Mouse (Mus musculus) heart, postnatal 0 days (tissue): ENCODE data around the gene Timp2. TPM values are rescaled to one million over a fixed set of nuclear protein-coding genes. Genes with fewer than 3 reads are reported as not detected.

Experiments used
- ATAC-seq: fragments of 200-750 bp; cut with Nextera tagmentation; 2 replicates; pipeline ENCODE4 v1.8.0; 2017; ENCODE audit warnings: low read depth, moderate number of reproducible peaks, moderate library complexity; ENCODE audit not compliant: insufficient read depth
- DNase-seq: peaks from one replicate; pipeline ENCODE4 v3.0.0-alpha.2; 2016; ENCODE audit warnings: low spot score
- H3K27ac ChIP-seq: fragments of 300-500 bp; sonication (generic); 2 replicates; pipeline ENCODE4 v1.5.1; 2014; ENCODE audit warnings: low read depth, mild to moderate bottlenecking
- H3K27me3 ChIP-seq: fragments of 300-500 bp; sonication (generic); 2 replicates; pipeline ENCODE4 v1.6.1; 2014; ENCODE audit warnings: low read length, mixed read lengths; ENCODE audit not compliant: control insufficient read depth, insufficient read depth
- H3K36me3 ChIP-seq: fragments of 300-500 bp; sonication (generic); replicated peaks from 2 replicates; pipeline ENCODE4 v1.6.1; 2014; ENCODE audit warnings: low read length, mixed read lengths; ENCODE audit not compliant: control insufficient read depth, insufficient read depth
- H3K4me1 ChIP-seq: fragments of 300-500 bp; sonication (generic); 2 replicates; pipeline ENCODE4 v1.6.1; 2014; ENCODE audit warnings: antibody characterized with exemption; ENCODE audit not compliant: control insufficient read depth, insufficient read depth
- H3K4me2 ChIP-seq: fragments of 300-500 bp; sonication (generic); 2 replicates; pipeline ENCODE4 v1.6.1; 2014; ENCODE audit warnings: low read depth, mild to moderate bottlenecking, low read length, moderate library complexity
- H3K4me3 ChIP-seq: fragments of 300-500 bp; sonication (generic); 2 replicates; pipeline ENCODE4 v1.5.1; 2014; ENCODE audit warnings: low read depth, low read length
- H3K9ac ChIP-seq: fragments of 300-500 bp; sonication (generic); replicated peaks from 2 replicates; pipeline ENCODE4 v1.6.1; 2014; ENCODE audit warnings: low read depth, low read length, mixed read lengths
- H3K9me3 ChIP-seq: fragments of 300-500 bp; sonication (generic); replicated peaks from 2 replicates; pipeline ENCODE4 v1.6.1; 2016; ENCODE audit warnings: low read length; ENCODE audit not compliant: control insufficient read depth
- CTCF ChIP-seq: IDR thresholded peaks from 2 replicates; pipeline ENCODE4 v1.5.1; 2016; ENCODE audit warnings: antibody characterized with exemption, control low read depth, low read depth
- EP300 ChIP-seq: IDR thresholded peaks from 2 replicates; pipeline ENCODE4 v1.6.1; 2016; ENCODE audit warnings: antibody characterized with exemption, low read depth
- whole genome bisulfite sequencing: fragments of 180-500 bp; shearing (Covaris S2); extraction: QIAGEN DNeasy Blood & Tissue Kit; methylation state at CpG from one replicate; pipeline ENCODE4 v1.1.7; 2014; 5-methylcytosine and 5-hydroxymethylcytosine counted together
- polyA plus RNA-seq: library from polyadenylated mRNA; unstranded; fragments of >200 nt; fragmentation: Nextera tagmentation; extraction: Ambion mirVana; gene quantifications from 2 replicates; pipeline ENCODE4 v1.2.1, GENCODE M21; 2015
- total RNA-seq: library from RNA; depleted of rRNA; stranded (reverse); fragments of >200 nt; gene quantifications from 2 replicates; pipeline ENCODE4 v1.2.3, GENCODE M21; 2014; ENCODE audit warnings: low replicate concordance

The Timp2 gene
- total and polyA plus RNA-seq, 2 experiments from 2014 or later = 65.5 to 78.5 TPM

- ATAC-seq = no peak
Observed at GRCm38 (mm10) chr11:118366559-118366958, 11.0 kb upstream of the Timp2 start.

DNA sequence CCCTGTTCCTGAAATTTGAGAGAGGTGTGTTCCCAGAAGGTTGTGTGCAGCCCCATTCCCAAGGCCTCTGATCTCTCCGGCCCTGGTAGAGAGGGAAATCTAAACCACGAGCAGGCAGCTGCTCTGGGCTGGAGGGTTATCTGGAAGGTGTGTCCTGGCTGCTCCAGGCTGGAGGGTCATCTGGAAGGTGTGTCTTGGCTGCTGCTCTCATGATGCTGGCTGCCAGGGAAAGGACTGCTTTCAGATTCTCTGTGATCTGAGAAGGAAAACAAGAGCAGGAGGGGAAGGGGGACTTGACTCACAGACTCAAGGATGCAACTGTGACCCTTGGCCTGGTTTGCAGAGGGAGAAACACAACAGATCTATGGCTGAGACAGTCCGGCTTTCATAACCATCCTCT is 10.6 kb upstream of the Timp2 start:
- H3K27ac ChIP-seq = no peak overlapping the region
- H3K9ac ChIP-seq = no peak overlapping the region
- H3K9me3 ChIP-seq = 0 out of 2 replicates have a peak, but pooled peaks cover 4% of the 10 kb centered on the region
- H3K4me1 ChIP-seq = peaks cover 13% of the 10 kb centered on the region
- H3K4me3 ChIP-seq = no peak overlapping the region
- DNase-seq (no peak), ATAC-seq (no peak)
- no peaks in the 10 kb centered on the region for H3K36me3 ChIP-seq
- 43% methylated on average over 3 of the region's 3 CpGs for WGBS
- H3K27me3 ChIP-seq = no peaks in the 10 kb centered on the region
- TF ChIP-seq CTCF = no peak
- no peak for TF ChIP-seq EP300
- H3K4me2 ChIP-seq = no peak overlapping the region

More at GRCm38 (mm10) chr11:118366559-118366958, 11.0 kb upstream of the Timp2 start:
- H3K27ac ChIP-seq = no peak overlapping the region
- H3K4me3 ChIP-seq = no peak overlapping the region
- TF ChIP-seq CTCF (no peak), EP300 (no peak)
- 67% methylated on average over 8 of the region's 8 CpGs for WGBS
- DNase-seq = no peak
- H3K27me3 ChIP-seq = no peaks in the 10 kb centered on the region
- H3K4me2 ChIP-seq = no peak overlapping the region
- H3K9me3 ChIP-seq = 0 out of 2 replicates have a peak, but pooled peaks cover 4% of the 10 kb centered on the region
- no peaks in the 10 kb centered on the region for H3K36me3 ChIP-seq
- no peak overlapping the region for H3K9ac ChIP-seq
- H3K4me1 ChIP-seq = peaks cover 13% of the 10 kb centered on the region

DNA sequence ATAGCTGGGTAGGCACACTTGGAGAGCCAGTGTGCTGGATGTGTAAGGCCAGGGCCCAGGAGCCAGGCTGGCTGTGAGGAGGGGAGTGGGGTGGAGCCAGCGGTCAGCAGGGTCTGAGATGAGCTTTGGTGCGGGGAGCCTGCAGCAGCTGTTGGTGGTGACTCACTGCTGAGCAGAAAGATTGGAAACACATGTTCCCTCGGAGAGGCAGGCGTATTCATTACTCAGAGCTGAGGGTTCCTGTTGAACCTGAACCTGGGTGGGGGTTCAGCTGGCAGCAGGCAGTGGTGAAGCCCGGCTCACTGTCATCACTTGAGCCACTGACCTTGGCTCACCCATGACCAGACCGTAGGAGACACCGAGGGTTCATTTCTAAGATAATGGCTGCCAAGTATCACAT is 9.6 kb upstream of the Timp2 start:
- ATAC-seq = peak; percentile 21
- no peak overlapping the region for H3K4me2 ChIP-seq
- no peaks in the 10 kb centered on the region for H3K36me3 ChIP-seq
- WGBS = 54% methylated on average over 7 of the region's 7 CpGs
- peaks cover 21% of the 10 kb centered on the region for H3K4me1 ChIP-seq
- H3K27me3 ChIP-seq = no peaks in the 10 kb centered on the region
- peak overlapping the region; percentile 52 for H3K27ac ChIP-seq
- no peak for TF ChIP-seq EP300
- TF ChIP-seq CTCF = no peak
- no peak overlapping the region for H3K9ac ChIP-seq
- no peak overlapping the region for H3K4me3 ChIP-seq
- DNase-seq = peak; percentile 72
- 0 out of 2 replicates have a peak, but pooled peaks cover 4% of the 10 kb centered on the region for H3K9me3 ChIP-seq

GRCm38 (mm10) chr11:118364021-118364420 is 8.5 kb upstream of the Timp2 start:
- H3K4me1 ChIP-seq = peaks cover 21% of the 10 kb centered on the region
- 75% methylated on average over 4 of the region's 4 CpGs for WGBS
- H3K9me3 ChIP-seq = 0 out of 2 replicates have a peak, but pooled peaks cover 4% of the 10 kb centered on the region
- H3K27ac ChIP-seq = 0 out of 2 replicates have a peak overlapping the region, but pooled peaks have one; percentile 83
- H3K4me2 ChIP-seq = no peak overlapping the region
- no peaks in the 10 kb centered on the region for H3K27me3 ChIP-seq
- no peak for ATAC-seq
- H3K4me3 ChIP-seq = no peak overlapping the region
- no peaks in the 10 kb centered on the region for H3K36me3 ChIP-seq
- no peak for DNase-seq
- TF ChIP-seq EP300 (no peak), CTCF (no peak)
- H3K9ac ChIP-seq = no peak overlapping the region

GRCm38 (mm10) chr11:118362971-118363518 is 7.5 kb upstream of the Timp2 start:
- Histone ChIP-seq H3K9me3 (no peaks in the 10 kb centered on the region), H3K27me3 (no peaks in the 10 kb centered on the region), H3K9ac (no peak overlapping the region), H3K4me3 (no peak overlapping the region), H3K27ac (peak overlapping the region; percentile 83), H3K36me3 (no peaks in the 10 kb centered on the region), H3K4me1 (peaks cover 21% of the 10 kb centered on the region), H3K4me2 (peak overlapping the region; percentile 26)
- TF ChIP-seq CTCF = no peak
- no peak for TF ChIP-seq EP300
- peak; percentile 77 for ATAC-seq
- 2% methylated on average over 7 of the region's 8 CpGs for WGBS
- DNase-seq = peak; percentile 81

DNA sequence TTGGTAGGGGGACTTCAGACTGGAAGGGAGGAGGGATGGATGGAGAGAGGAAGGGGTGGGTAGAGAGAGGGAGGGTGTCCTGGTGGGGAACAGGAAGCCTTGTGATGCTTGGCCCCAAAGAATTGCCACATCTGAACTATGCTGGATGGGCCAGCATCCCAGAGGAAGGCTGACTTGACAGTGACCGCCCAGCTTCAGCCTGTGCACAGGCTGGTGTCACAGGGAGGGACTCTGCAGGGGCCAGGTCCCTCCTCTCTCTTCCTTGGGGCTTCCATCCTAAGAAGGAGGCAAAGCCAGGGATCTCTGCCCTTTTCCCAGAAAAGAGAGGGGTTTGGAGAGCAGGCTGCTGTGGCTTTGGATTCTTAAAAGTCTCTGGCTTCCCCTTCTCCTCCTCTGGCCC is 7.0 kb upstream of the Timp2 start:
- Histone ChIP-seq H3K4me3 (no peak overlapping the region), H3K9ac (no peak overlapping the region), H3K4me2 (no peak overlapping the region), H3K9me3 (no peaks in the 10 kb centered on the region), H3K4me1 (peaks cover 21% of the 10 kb centered on the region), H3K27me3 (no peaks in the 10 kb centered on the region), H3K36me3 (no peaks in the 10 kb centered on the region), H3K27ac (peak overlapping the region; percentile 83)
- DNase-seq (no peak), ATAC-seq (peak; percentile 36; the same call in 1 of the 2 replicates)
- TF ChIP-seq EP300 (no peak), CTCF (no peak)
- WGBS = 62% methylated on average over 1 of the region's 1 CpGs
